Comparison of ENCODE assay signal across 18 mouse cellular contexts in genomic region chr17:49405927-49406326, GRCm38 (mm10). TPM values are rescaled to one million over a fixed set of nuclear protein-coding genes. Genes with fewer than 3 reads are reported as not detected.
DNase-seq lines count a peak whose midpoint lies in the region; ATAC-seq and TF ChIP-seq lines count a peak whose summit lies in the region.
"Had no signal": no experiment of that assay in that cellular context is flagged by ENCODE, and none has a peak within 500 bp of the region (broad histone marks: within the 10 kb centered on the region; RNA-seq: fewer than 3 reads in every experiment).

No protein-coding gene starts in this region.

- H3K79me2 ChIP-seq in CH12.LX (replicated peaks; ENCODE audit: control insufficient read depth, extremely low read depth, insufficient read depth, poor library complexity, severe bottlenecking), result no peaks in the 10 kb centered on the region

- H3K4me2 ChIP-seq in CH12.LX (ENCODE audit: insufficient read depth, low read depth, poor library complexity, severe bottlenecking), result no peak overlapping the region; the same call in 1 of the 2 replicates
- H3K4me2 ChIP-seq in hindbrain, postnatal 0 days (ENCODE audit: low read depth, low read length), result no peak overlapping the region
- H3K4me2 ChIP-seq in heart, embryonic 11.5 days, result no peak overlapping the region
- H3K4me2 ChIP-seq: midbrain, embryonic 12.5 days had no signal

- peaks cover 5% of the 10 kb centered on the region for H3K9me3 ChIP-seq in CH12.LX (replicated peaks; ENCODE audit: low read length)
- H3K9me3 ChIP-seq in hindbrain, postnatal 0 days (ENCODE audit: low read length), result no peaks in the 10 kb centered on the region
- H3K9me3 ChIP-seq in heart, embryonic 11.5 days (replicated peaks; ENCODE audit: control insufficient read depth, low read length), result no peaks in the 10 kb centered on the region
- H3K9me3 ChIP-seq: midbrain, embryonic 12.5 days had no signal

- H3K9ac ChIP-seq in CH12.LX (ENCODE audit: insufficient read depth, low read depth), result no peak overlapping the region
- no peak overlapping the region for H3K9ac ChIP-seq in hindbrain, postnatal 0 days (replicated peaks; ENCODE audit: low read length)
- no peak overlapping the region for H3K9ac ChIP-seq in heart, embryonic 11.5 days (ENCODE audit: low read depth, low read length)
- H3K9ac ChIP-seq: forebrain, postnatal 0 days; midbrain, embryonic 12.5 days had no signal

- peak; percentile 92 for ATAC-seq in megakaryocyte progenitor cell, adult 5-6 weeks (replicated peaks; ENCODE audit: poor library complexity)
- ATAC-seq in hindbrain, postnatal 0 days, result no peak
- ATAC-seq in heart, embryonic 11.5 days (replicated peaks; ENCODE audit: insufficient number of reproducible peaks, low FRiP score, low TSS enrichment), result no peak
- ATAC-seq: CD4-positive, CD25-positive, alpha-beta regulatory T cell, adult 4 months; forebrain, postnatal 0 days had no signal

- H3K36me3 ChIP-seq in CH12.LX (replicated peaks in 1 of 2; ENCODE audit: control insufficient read depth in 1 of 2, insufficient read depth in 1 of 2, low read length in 1 of 2), result no peaks in the 10 kb centered on the region
- H3K36me3 ChIP-seq in hindbrain, postnatal 0 days (ENCODE audit: insufficient read depth, low read length), result no peaks in the 10 kb centered on the region
- H3K36me3 ChIP-seq in heart, embryonic 11.5 days (ENCODE audit: control insufficient read depth, insufficient read depth, low read length), result no peaks in the 10 kb centered on the region
- H3K36me3 ChIP-seq: midbrain, embryonic 12.5 days had no signal

- TF ChIP-seq RAD21 in CH12.LX (IDR thresholded peaks at IDR 0.05; ENCODE audit: low read depth, low read length), result no peak

- no peak overlapping the region for H3K27ac ChIP-seq in CH12.LX (ENCODE audit: insufficient read depth, low read depth)
- H3K27ac ChIP-seq in hindbrain, postnatal 0 days, result no peak overlapping the region
- H3K27ac ChIP-seq in heart, embryonic 11.5 days (ENCODE audit: low read depth, low read length), result no peak overlapping the region
- H3K27ac ChIP-seq: kidney, postnatal 0 days; midbrain, embryonic 12.5 days had no signal

- peaks cover 0 to 2% of the 10 kb centered on the region in 2 experiments; a peak in 1 of 4 replicates for H3K4me1 ChIP-seq in CH12.LX (ENCODE audit: control insufficient read depth in 1 of 2, insufficient read depth in 2 of 2)
- no peaks in the 10 kb centered on the region for H3K4me1 ChIP-seq in hindbrain, postnatal 0 days (ENCODE audit: insufficient read depth, low read length)
- no peaks in the 10 kb centered on the region for H3K4me1 ChIP-seq in heart, embryonic 11.5 days (ENCODE audit: control insufficient read depth, insufficient read depth, low read length)
- H3K4me1 ChIP-seq: midbrain, embryonic 12.5 days had no signal

- peak; percentile 55 for DNase-seq in A20 (ENCODE audit: low read depth, low spot score)
- DNase-seq in CH12.LX (ENCODE audit: extremely low read depth), result peak; percentile 20
- DNase-seq in thymus, postnatal 0 days (ENCODE audit: low spot score), result peak; percentile 73
- no peak for DNase-seq in hindbrain, postnatal 0 days (ENCODE audit: low spot score)
- no peak for DNase-seq in right cerebral cortex, adult 18-20 months
- no peak for DNase-seq in left cerebral cortex, postnatal 10 days (ENCODE audit: extremely low spot score in 1 of 2, low spot score in 2 of 2)
- DNase-seq: cerebellum, adult 11-12 months; forebrain, postnatal 0 days; gastrocnemius, postnatal 25 days; kidney, adult 11 months; lung, adult 18-20 months; lung, postnatal 10 days; right cerebral cortex, postnatal 14 days had no signal

- 77% methylated on average over 5 of the region's 5 CpGs for WGBS in hindbrain, postnatal 0 days
- WGBS in heart, embryonic 11.5 days (ENCODE audit: insufficient replicate concordance), result 75% methylated on average over 5 of the region's 5 CpGs

- intact Hi-C loops in left cerebral cortex, postnatal 10 days (cut with DNase I), result loop anchor here (10.0 kb wide), 2 partner anchors 489 to 991 kb away; partner anchors contain the start of gene Oard1

- dilution Hi-C loops in CH12.LX (cut with MboI; ENCODE audit: extremely low pct_ligation_motif_present, extremely low pct_unique_long_range_greater_than_20kb, low sequenced_read_pairs), result no loop called here

- no peak for TF ChIP-seq POLR2A in CH12.LX (IDR thresholded peaks at IDR 0.05; ENCODE audit: low read depth, low read length)

- no peak for TF ChIP-seq EP300 in CH12.LX (IDR thresholded peaks at IDR 0.05; ENCODE audit: low read length)

- TF ChIP-seq CTCF in CH12.LX (conservative IDR thresholded peaks at IDR 0.05 in 1 of 2, IDR thresholded peaks at IDR 0.05 in 1 of 2; ENCODE audit: low read depth in 2 of 2, low read length in 2 of 2), result no peak
- TF ChIP-seq CTCF in hindbrain, postnatal 0 days (IDR thresholded peaks at IDR 0.05; ENCODE audit: low read depth), result no peak

- in situ Hi-C loops in CH12.LX (cut with MboI; ENCODE audit: low pct_ligation_motif_present, low pct_unique_long_range_greater_than_20kb, low sequenced_read_pairs), result loop anchor here (25.0 kb wide), 1 partner anchor 944 kb away; the partner anchor contains the start of genes Tspo2 and Unc5cl

- H3K4me3 ChIP-seq in CH12.LX (replicated peaks in 1 of 3; ENCODE audit: low read depth in 2 of 3, low read length in 2 of 3, poor library complexity in 1 of 3), result no peak overlapping the region
- no peak overlapping the region for H3K4me3 ChIP-seq in hindbrain, postnatal 0 days (ENCODE audit: low read length)
- no peak overlapping the region for H3K4me3 ChIP-seq in heart, embryonic 11.5 days (ENCODE audit: low read depth, low read length)
- H3K4me3 ChIP-seq: midbrain, embryonic 12.5 days had no signal

- H3K27me3 ChIP-seq in CH12.LX (replicated peaks), result peaks cover 7% of the 10 kb centered on the region
- H3K27me3 ChIP-seq in hindbrain, postnatal 0 days (ENCODE audit: insufficient read depth, low read length), result no peaks in the 10 kb centered on the region
- no peaks in the 10 kb centered on the region for H3K27me3 ChIP-seq in heart, embryonic 11.5 days (ENCODE audit: control insufficient read depth, insufficient read depth, low read length)
- H3K27me3 ChIP-seq: midbrain, embryonic 12.5 days had no signal

TF ChIP-seq in CH12.LX, 34 proteins besides CTCF, POLR2A, EP300 and RAD21:
- TF ChIP-seq TBP (conservative IDR thresholded peaks at IDR 0.05; ENCODE audit: low read depth, low read length), result no peak
- TF ChIP-seq CHD2 (IDR thresholded peaks at IDR 0.05; ENCODE audit: low read length), result no peak
- no peak for TF ChIP-seq KAT2A (IDR thresholded peaks at IDR 0.05; ENCODE audit: insufficient replicate concordance, low read length)
- no peak for TF ChIP-seq SIN3A (IDR thresholded peaks at IDR 0.05; ENCODE audit: low read length)
- no peak for TF ChIP-seq MYC (IDR thresholded peaks at IDR 0.05; ENCODE audit: low read depth, low read length)
- no peak for TF ChIP-seq HCFC1 (IDR thresholded peaks at IDR 0.05; ENCODE audit: low read depth, low read length)
- no peak for TF ChIP-seq UBTF (IDR thresholded peaks at IDR 0.05; ENCODE audit: low read depth, low read length)
- TF ChIP-seq ETS1 (conservative IDR thresholded peaks at IDR 0.05; ENCODE audit: low read depth, low read length), result no peak
- no peak for TF ChIP-seq E2F4 (IDR thresholded peaks at IDR 0.05; ENCODE audit: insufficient replicate concordance, low read depth, low read length)
- no peak for TF ChIP-seq GABPA (IDR thresholded peaks at IDR 0.05; ENCODE audit: insufficient replicate concordance, low read depth, low read length)
- no peak for TF ChIP-seq PAX5 (IDR thresholded peaks at IDR 0.05; ENCODE audit: low read length)
- no peak for TF ChIP-seq IRF4 (IDR thresholded peaks at IDR 0.05; ENCODE audit: low read depth, low read length)
- TF ChIP-seq MAX (IDR thresholded peaks at IDR 0.05; ENCODE audit: low read length), result no peak
- TF ChIP-seq RCOR1 (conservative IDR thresholded peaks at IDR 0.05; ENCODE audit: low read depth, low read length), result no peak
- TF ChIP-seq ZC3H11A (IDR thresholded peaks at IDR 0.05; ENCODE audit: low read depth, low read length), result no peak
- no peak for TF ChIP-seq USF2 (conservative IDR thresholded peaks at IDR 0.05; ENCODE audit: low read depth, low read length)
- no peak for TF ChIP-seq ZMIZ1 (IDR thresholded peaks at IDR 0.05; ENCODE audit: low read depth, low read length)
- no peak for TF ChIP-seq JUND (conservative IDR thresholded peaks at IDR 0.05; ENCODE audit: low read depth, low read length)
- TF ChIP-seq MXI1 (IDR thresholded peaks at IDR 0.05; ENCODE audit: low read depth, low read length), result no peak
TF ChIP-seq in CH12.LX: peak in this region for 0.

RNA-seq across cellular contexts. Expression of gene Mocs1, which starts 22.2 kb away (rescaled TPM):
- total RNA-seq in CH12.LX (2012; rRNA removed) (6.4 and 7.3 TPM in 2 replicates), CH12.LX (2014; rRNA removed) (2.9 and 3.7 TPM in 2 replicates)
- 8.8 and 9.4 TPM in 2 replicates for polyA plus RNA-seq in CH12.LX (2012; ENCODE audit: insufficient read length, low read depth)
- 31.7 and 35.7 TPM in 2 replicates for total RNA-seq in megakaryocyte progenitor cell, adult 5-6 weeks (2015)
- total RNA-seq in megakaryocyte progenitor cell, adult 5-6 weeks (2017), result 13.8 and 15.7 TPM in 2 replicates
- polyA plus RNA-seq in thymus, postnatal 0 days (2015; fragmentation: Nextera tagmentation; extraction: Ambion mirVana), result 2.5 and 3.9 TPM in 2 replicates
- 13.6 and 18.4 TPM in 2 replicates for total RNA-seq in hindbrain, postnatal 0 days (2014; rRNA removed)
- polyA plus RNA-seq in hindbrain, postnatal 0 days (2015; fragmentation: Nextera tagmentation; extraction: Ambion mirVana), result 4.4 and 4.7 TPM in 2 replicates
- 7.3 and 8.7 TPM in 2 replicates for polyA plus RNA-seq in heart, embryonic 11.5 days (2014; fragmentation: Nextera tagmentation; extraction: Ambion mirVana)
- 10 to 100 TPM; 10.6 to 11.5 TPM for total RNA-seq in left cerebral cortex, postnatal 10 days (2021)

Comparison
In these comparisons a context has a peak if more than half of its experiments do, and no peak if none do; other contexts are left out.
1. DNase-seq: peak in A20 (single experiment), CH12.LX (single experiment) and thymus, postnatal 0 days (single experiment); none in hindbrain, postnatal 0 days (single experiment), right cerebral cortex, adult 18-20 months (single experiment) and left cerebral cortex, postnatal 10 days (0 of 2).